Mouse (Mus musculus) ES-E14 (cell line): Measurements from ENCODE around the gene Olfr1329.
"Not testable (repeated sequence)": the region's sequence is repeated elsewhere in the genome, so short reads cannot be mapped to it uniquely, and the experiment has no call there.

Source experiments
- HCFC1 ChIP-seq: IDR thresholded peaks from 2 replicates; pipeline ENCODE4 v1.6.1; 2012; ENCODE audit warnings: low read length, inconsistent platforms, borderline replicate concordance; ENCODE audit not compliant: insufficient read depth
- ZC3H11A ChIP-seq: IDR thresholded peaks from 2 replicates; pipeline ENCODE4 v1.6.1; 2012; ENCODE audit warnings: low read depth, mild to moderate bottlenecking, inconsistent platforms, low read length, borderline replicate concordance

DNA sequence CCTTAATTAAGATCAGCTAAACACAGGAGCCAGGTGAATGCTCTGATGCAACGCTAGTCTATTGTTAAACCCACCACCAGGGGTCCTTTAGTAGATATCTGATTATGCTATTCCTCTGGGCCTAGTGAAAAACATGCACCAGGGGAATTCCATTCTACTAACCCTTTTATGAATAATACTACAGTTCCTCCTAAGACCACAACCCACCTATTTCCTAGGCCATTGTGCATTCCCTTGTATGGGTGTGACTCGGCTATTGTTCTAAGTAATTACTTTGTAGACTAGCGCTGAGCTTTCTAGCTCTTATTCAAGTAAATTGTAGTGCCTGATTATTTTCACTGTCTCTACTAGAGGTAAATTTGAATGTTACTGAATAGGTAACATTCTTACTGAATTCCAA, 14.1 kb upstream of the Olfr1329 start:
- TF ChIP-seq ZC3H11A, HCFC1: not testable (repeated sequence)
